Comparison of ENCODE assay signal across 1 mouse cellular context in genomic region chr7:38270703-38271510, GRCm38 (mm10).
TF ChIP-seq lines count a peak whose summit lies in the region.

Gene Pop4 (minus strand): TSS chr7:38271423.

TF ChIP-seq in CH12.LX, 34 proteins besides CTCF, POLR2A, EP300 and RAD21 (continued from another document):
- peak; percentile 84; the same call in 1 of the 2 replicates for TF ChIP-seq MXI1 (IDR thresholded peaks at IDR 0.05; ENCODE audit: low read depth, low read length)
- TF ChIP-seq MAFK (IDR thresholded peaks at IDR 0.05; ENCODE audit: insufficient replicate concordance, low read length), result no peak
- no peak for TF ChIP-seq SMC3 (IDR thresholded peaks at IDR 0.05; ENCODE audit: low read depth, low read length)
- peak; percentile 74; the same call in 1 of the 2 replicates for TF ChIP-seq POLR2AphosphoS2 (IDR thresholded peaks at IDR 0.05; ENCODE audit: low read depth, low read length)
- 0 out of 2 replicates have a peak, but pooled peaks have one; percentile 26 for TF ChIP-seq MEF2A (IDR thresholded peaks at IDR 0.05; ENCODE audit: borderline replicate concordance, low read depth, low read length)
- peak; percentile 62 for TF ChIP-seq ELF1 (IDR thresholded peaks at IDR 0.05; ENCODE audit: low read depth, low read length)
- TF ChIP-seq JUND (conservative IDR thresholded peaks at IDR 0.05; ENCODE audit: low read depth, low read length), result no peak
- TF ChIP-seq E2F4 (IDR thresholded peaks at IDR 0.05; ENCODE audit: insufficient replicate concordance, low read depth, low read length), result no peak
- TF ChIP-seq TBP (conservative IDR thresholded peaks at IDR 0.05; ENCODE audit: low read depth, low read length), result 0 out of 2 replicates have a peak, but pooled peaks have one; percentile 42
- TF ChIP-seq PAX5 (IDR thresholded peaks at IDR 0.05; ENCODE audit: low read length), result no peak
- TF ChIP-seq NELFE (IDR thresholded peaks at IDR 0.05; ENCODE audit: low read depth, low read length), result peak; percentile 93
- no peak for TF ChIP-seq CHD1 (IDR thresholded peaks at IDR 0.05; ENCODE audit: low read depth, low read length)
- TF ChIP-seq IRF4 (IDR thresholded peaks at IDR 0.05; ENCODE audit: low read depth, low read length), result peak; percentile 61; the same call in 1 of the 2 replicates
- no peak for TF ChIP-seq USF1 (IDR thresholded peaks at IDR 0.05; ENCODE audit: low read depth, low read length)
- no peak for TF ChIP-seq CHD2 (IDR thresholded peaks at IDR 0.05; ENCODE audit: low read length)
- peak; percentile 93 for TF ChIP-seq SIN3A (IDR thresholded peaks at IDR 0.05; ENCODE audit: low read length)
